Mouse (Mus musculus): Measurements from ENCODE around the gene Endov. TPM values are rescaled to one million over a fixed set of nuclear protein-coding genes. Genes with fewer than 3 reads are reported as not detected.

Endov gene
- 17.3 and 19.8 TPM in 2 replicates for polyA plus RNA-seq (2015; fragmentation: Nextera tagmentation; extraction: Ambion mirVana)

DNA sequence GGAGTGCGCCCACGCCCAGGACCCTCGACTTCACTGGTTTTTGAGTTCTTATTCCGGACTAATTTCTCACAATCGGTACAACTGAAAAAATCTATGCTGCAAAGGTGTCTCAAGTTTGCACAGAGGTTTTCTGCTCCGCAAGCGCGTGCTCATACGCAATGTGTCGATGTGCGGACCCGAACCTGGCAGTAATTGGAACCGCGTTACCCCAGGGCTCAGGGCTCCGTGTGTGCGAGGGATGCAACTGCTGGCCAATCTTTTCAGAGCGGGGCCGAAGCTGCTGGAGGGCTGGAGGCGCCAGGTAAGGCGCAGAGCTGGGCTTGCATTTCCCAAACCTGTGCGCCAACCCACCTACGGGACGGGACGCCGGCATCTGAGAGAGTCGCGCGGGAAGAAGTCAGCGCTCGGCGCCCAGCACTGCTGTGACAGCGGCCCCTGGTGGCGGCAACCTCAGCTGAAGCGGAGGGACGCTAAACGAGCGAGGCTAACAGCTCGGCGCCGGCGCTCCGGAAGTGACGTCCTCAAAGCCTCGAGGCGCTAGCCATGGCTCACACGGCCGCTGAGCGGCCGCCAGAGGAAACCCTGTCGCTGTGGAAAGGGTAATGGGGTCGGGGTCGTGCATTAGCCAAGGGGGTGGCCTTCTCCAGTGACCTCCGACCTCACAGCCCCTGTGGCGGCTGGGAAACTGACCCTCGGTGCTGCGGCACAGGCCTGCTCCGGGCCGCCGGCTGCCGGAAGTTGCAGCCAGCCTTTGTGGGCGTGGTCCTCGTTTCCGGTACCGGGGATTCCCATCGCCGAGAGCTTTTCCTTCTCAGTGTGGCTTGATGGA lies at the start of gene Endov:
Gene Endov (plus strand): TSS at position 487 of the 829 bp plus-strand sequence.
- WGBS, result under 1% methylated on average over 66 of the region's 66 CpGs
- Histone ChIP-seq H3K27me3 (ENCODE audit: control insufficient read depth, insufficient read depth, low read depth, low read length) (no peaks in the 10 kb centered on the region), H3K4me1 (ENCODE audit: control insufficient read depth, insufficient read depth, low read length) (peaks cover 15% of the 10 kb centered on the region), H3K36me3 (ENCODE audit: control insufficient read depth, insufficient read depth, low read length) (no peaks in the 10 kb centered on the region), H3K9ac (ENCODE audit: low read depth, low read length) (peak within 1 kb of the TSS; percentile 92), H3K9me3 (replicated peaks; ENCODE audit: control insufficient read depth, low read length, poor library complexity, severe bottlenecking) (no peaks in the 10 kb centered on the region), H3K27ac (ENCODE audit: low read length) (peak within 1 kb of the TSS; percentile 97), H3K4me3 (ENCODE audit: low read depth, low read length) (peak within 1 kb of the TSS; percentile 72), H3K4me2 (ENCODE audit: low read length) (peak within 1 kb of the TSS; percentile 82)
- peak; percentile 97 for ATAC-seq

GRCm38 (mm10) chr11:119442199-119442598 lies 48.9 kb upstream of the Endov start:
- no peak for ATAC-seq
- no peak overlapping the region for H3K27ac ChIP-seq (ENCODE audit: low read length)
- no peaks in the 10 kb centered on the region for H3K4me1 ChIP-seq (ENCODE audit: control insufficient read depth, insufficient read depth, low read length)
- no peaks in the 10 kb centered on the region for H3K27me3 ChIP-seq (ENCODE audit: control insufficient read depth, insufficient read depth, low read depth, low read length)
- no peak overlapping the region for H3K4me3 ChIP-seq (ENCODE audit: low read depth, low read length)
- H3K4me2 ChIP-seq (ENCODE audit: low read length), result no peak overlapping the region
- no peak overlapping the region for H3K9ac ChIP-seq (ENCODE audit: low read depth, low read length)
- no peaks in the 10 kb centered on the region for H3K36me3 ChIP-seq (ENCODE audit: control insufficient read depth, insufficient read depth, low read length)
- no peaks in the 10 kb centered on the region for H3K9me3 ChIP-seq (replicated peaks; ENCODE audit: control insufficient read depth, low read length, poor library complexity, severe bottlenecking)
- WGBS, result 90% methylated on average over 8 of the region's 8 CpGs

- Histone ChIP-seq H3K27ac (ENCODE audit: low read length) (no peak overlapping the region), H3K9me3 (replicated peaks; ENCODE audit: control insufficient read depth, low read length, poor library complexity, severe bottlenecking) (no peaks in the 10 kb centered on the region), H3K4me1 (ENCODE audit: control insufficient read depth, insufficient read depth, low read length) (no peaks in the 10 kb centered on the region), H3K4me2 (ENCODE audit: low read length) (no peak overlapping the region), H3K36me3 (ENCODE audit: control insufficient read depth, insufficient read depth, low read length) (no peaks in the 10 kb centered on the region), H3K27me3 (ENCODE audit: control insufficient read depth, insufficient read depth, low read depth, low read length) (no peaks in the 10 kb centered on the region), H3K9ac (ENCODE audit: low read depth, low read length) (no peak overlapping the region), H3K4me3 (ENCODE audit: low read depth, low read length) (no peak overlapping the region)
- 89% methylated on average over 9 of the region's 9 CpGs for WGBS
- ATAC-seq, result no peak
These were observed 47.7 kb upstream of the Endov start for GRCm38 (mm10) chr11:119443442-119443841.

DNA sequence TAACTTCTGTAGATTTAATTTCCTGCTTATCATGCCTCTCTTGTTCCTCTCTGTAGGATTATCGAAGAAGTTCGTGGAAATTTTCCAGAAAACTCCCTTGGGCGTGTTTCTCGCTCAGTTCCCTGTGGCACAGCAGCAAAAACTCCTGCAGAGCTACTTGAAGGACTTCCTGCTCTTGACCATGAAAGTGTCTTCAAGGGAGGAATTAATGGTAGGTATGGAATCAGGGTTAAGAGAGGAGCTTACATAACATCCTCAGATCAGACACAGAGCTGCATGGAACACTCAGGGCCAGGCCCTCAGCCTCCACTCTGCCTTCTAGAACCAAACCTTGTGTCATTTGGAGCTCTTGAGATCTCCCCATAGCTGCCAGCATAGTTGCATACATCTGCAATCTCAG lies 35.0 kb upstream of the Endov start:
- no peak for ATAC-seq
- Histone ChIP-seq H3K9ac (ENCODE audit: low read depth, low read length) (no peak overlapping the region), H3K4me1 (ENCODE audit: control insufficient read depth, insufficient read depth, low read length) (no peaks in the 10 kb centered on the region), H3K4me3 (ENCODE audit: low read depth, low read length) (no peak overlapping the region), H3K9me3 (replicated peaks; ENCODE audit: control insufficient read depth, low read length, poor library complexity, severe bottlenecking) (no peaks in the 10 kb centered on the region), H3K36me3 (ENCODE audit: control insufficient read depth, insufficient read depth, low read length) (no peaks in the 10 kb centered on the region), H3K27ac (ENCODE audit: low read length) (no peak overlapping the region), H3K4me2 (ENCODE audit: low read length) (no peak overlapping the region), H3K27me3 (ENCODE audit: control insufficient read depth, insufficient read depth, low read depth, low read length) (no peaks in the 10 kb centered on the region)
- 73% methylated on average over 4 of the region's 4 CpGs for WGBS

- Histone ChIP-seq H3K9ac (ENCODE audit: low read depth, low read length) (no peak overlapping the region), H3K4me1 (ENCODE audit: control insufficient read depth, insufficient read depth, low read length) (no peaks in the 10 kb centered on the region), H3K4me3 (ENCODE audit: low read depth, low read length) (no peak overlapping the region), H3K27me3 (ENCODE audit: control insufficient read depth, insufficient read depth, low read depth, low read length) (no peaks in the 10 kb centered on the region), H3K9me3 (replicated peaks; ENCODE audit: control insufficient read depth, low read length, poor library complexity, severe bottlenecking) (no peaks in the 10 kb centered on the region), H3K27ac (ENCODE audit: low read length) (no peak overlapping the region), H3K36me3 (ENCODE audit: control insufficient read depth, insufficient read depth, low read length) (no peaks in the 10 kb centered on the region), H3K4me2 (ENCODE audit: low read length) (no peak overlapping the region)
- ATAC-seq, result no peak
- WGBS, result 95% methylated on average over 4 of the region's 4 CpGs
These were observed 13.3 kb upstream of the Endov start for GRCm38 (mm10) chr11:119477876-119478275.

GRCm38 (mm10) chr11:119491690-119492087 lies 542 bp downstream of the Endov start:
- H3K27ac ChIP-seq (ENCODE audit: low read length), result peak overlapping the region; percentile 97
- H3K4me1 ChIP-seq (ENCODE audit: control insufficient read depth, insufficient read depth, low read length), result peaks cover 15% of the 10 kb centered on the region
- peak overlapping the region; percentile 92 for H3K9ac ChIP-seq (ENCODE audit: low read depth, low read length)
- peak; percentile 55; the same call in 1 of the 2 replicates for ATAC-seq
- no peaks in the 10 kb centered on the region for H3K27me3 ChIP-seq (ENCODE audit: control insufficient read depth, insufficient read depth, low read depth, low read length)
- no peaks in the 10 kb centered on the region for H3K36me3 ChIP-seq (ENCODE audit: control insufficient read depth, insufficient read depth, low read length)
- H3K9me3 ChIP-seq (replicated peaks; ENCODE audit: control insufficient read depth, low read length, poor library complexity, severe bottlenecking), result no peaks in the 10 kb centered on the region
- 3% methylated on average over 27 of the region's 27 CpGs for WGBS
- H3K4me2 ChIP-seq (ENCODE audit: low read length), result peak overlapping the region; percentile 82
- peak overlapping the region; percentile 72 for H3K4me3 ChIP-seq (ENCODE audit: low read depth, low read length)

DNA sequence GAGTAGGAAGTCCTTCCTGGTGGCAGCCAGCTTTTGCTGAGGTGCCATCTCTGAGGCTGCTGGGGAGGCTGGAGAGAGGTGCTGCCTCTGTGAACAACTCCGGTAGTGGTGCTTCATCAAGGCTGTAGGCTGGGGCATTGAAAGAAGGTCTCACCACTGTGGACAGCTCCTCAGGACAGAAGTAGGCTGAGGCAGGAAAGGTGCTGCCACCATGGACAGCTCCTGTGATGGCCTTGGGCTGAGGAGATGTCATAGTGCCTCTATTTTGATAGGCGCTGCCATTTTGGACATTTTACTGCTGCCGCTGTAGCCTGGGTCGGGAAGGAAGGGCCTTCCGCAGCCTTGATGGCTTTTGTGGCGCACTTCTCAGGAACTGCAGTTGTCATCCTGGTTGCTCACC lies 1.7 kb downstream of the Endov start:
- H3K4me3 ChIP-seq (ENCODE audit: low read depth, low read length), result no peak overlapping the region
- H3K27me3 ChIP-seq (ENCODE audit: control insufficient read depth, insufficient read depth, low read depth, low read length), result no peaks in the 10 kb centered on the region
- H3K9me3 ChIP-seq (replicated peaks; ENCODE audit: control insufficient read depth, low read length, poor library complexity, severe bottlenecking), result no peaks in the 10 kb centered on the region
- peak overlapping the region; percentile 82 for H3K4me2 ChIP-seq (ENCODE audit: low read length)
- no peak overlapping the region for H3K9ac ChIP-seq (ENCODE audit: low read depth, low read length)
- WGBS, result 97% methylated on average over 6 of the region's 6 CpGs
- no peak for ATAC-seq
- H3K36me3 ChIP-seq (ENCODE audit: control insufficient read depth, insufficient read depth, low read length), result no peaks in the 10 kb centered on the region
- no peak overlapping the region for H3K27ac ChIP-seq (ENCODE audit: low read length)
- peaks cover 15% of the 10 kb centered on the region for H3K4me1 ChIP-seq (ENCODE audit: control insufficient read depth, insufficient read depth, low read length)

DNA sequence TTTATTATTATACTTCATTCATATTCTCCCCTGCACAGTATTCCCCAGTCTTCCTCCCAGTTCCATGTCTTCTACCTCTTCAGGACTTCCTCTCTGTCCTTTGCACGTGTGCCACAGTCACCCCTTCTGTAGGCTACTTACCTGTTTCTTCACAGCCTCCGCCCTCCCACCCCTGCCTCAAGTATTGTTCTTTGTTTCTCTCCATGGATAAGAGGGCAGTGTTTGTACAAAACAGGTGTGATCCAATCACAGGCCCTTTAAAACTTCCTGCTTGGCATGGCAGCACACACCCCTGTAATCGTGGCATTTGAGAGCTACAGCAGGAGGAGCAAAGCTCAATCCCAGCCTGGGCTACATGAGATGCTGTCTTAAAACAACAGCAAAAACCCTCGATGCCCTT lies 2.4 kb downstream of the Endov start:
- H3K36me3 ChIP-seq (ENCODE audit: control insufficient read depth, insufficient read depth, low read length), result no peaks in the 10 kb centered on the region
- 86% methylated on average over 4 of the region's 4 CpGs for WGBS
- H3K9ac ChIP-seq (ENCODE audit: low read depth, low read length), result no peak overlapping the region
- H3K4me3 ChIP-seq (ENCODE audit: low read depth, low read length), result no peak overlapping the region
- no peak overlapping the region for H3K27ac ChIP-seq (ENCODE audit: low read length)
- H3K4me1 ChIP-seq (ENCODE audit: control insufficient read depth, insufficient read depth, low read length), result peaks cover 15% of the 10 kb centered on the region
- no peaks in the 10 kb centered on the region for H3K9me3 ChIP-seq (replicated peaks; ENCODE audit: control insufficient read depth, low read length, poor library complexity, severe bottlenecking)
- H3K27me3 ChIP-seq (ENCODE audit: control insufficient read depth, insufficient read depth, low read depth, low read length), result no peaks in the 10 kb centered on the region
- no peak for ATAC-seq
- H3K4me2 ChIP-seq (ENCODE audit: low read length), result no peak overlapping the region

DNA sequence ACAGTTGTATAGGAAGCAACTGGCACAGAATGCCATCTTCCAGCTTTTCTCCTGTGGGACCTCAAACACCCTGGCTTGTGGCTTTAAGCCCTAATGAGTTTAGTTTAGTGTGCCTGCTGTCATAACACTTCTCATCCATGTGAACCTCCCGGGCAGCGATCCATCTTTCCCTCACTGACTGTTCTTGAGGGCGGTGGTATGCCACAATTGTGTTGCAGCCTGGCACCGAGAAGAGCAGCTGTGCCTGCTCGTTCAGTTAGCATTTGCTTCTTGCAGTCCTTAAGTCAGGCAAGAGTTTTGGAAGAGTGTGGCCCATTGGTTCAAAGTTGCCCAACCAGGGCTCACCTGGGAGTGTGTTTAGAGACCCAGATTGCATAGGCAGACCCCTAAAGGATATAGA lies 5.0 kb downstream of the Endov start:
- Histone ChIP-seq H3K27me3 (ENCODE audit: control insufficient read depth, insufficient read depth, low read depth, low read length) (no peaks in the 10 kb centered on the region), H3K9ac (ENCODE audit: low read depth, low read length) (no peak overlapping the region), H3K9me3 (replicated peaks; ENCODE audit: control insufficient read depth, low read length, poor library complexity, severe bottlenecking) (no peaks in the 10 kb centered on the region), H3K4me2 (ENCODE audit: low read length) (no peak overlapping the region), H3K36me3 (ENCODE audit: control insufficient read depth, insufficient read depth, low read length) (no peaks in the 10 kb centered on the region; the same call in 1 of the 2 replicates), H3K27ac (ENCODE audit: low read length) (no peak overlapping the region), H3K4me1 (ENCODE audit: control insufficient read depth, insufficient read depth, low read length) (peaks cover 12% of the 10 kb centered on the region), H3K4me3 (ENCODE audit: low read depth, low read length) (no peak overlapping the region)
- ATAC-seq, result no peak
- 96% methylated on average over 5 of the region's 5 CpGs for WGBS

Data from midbrain, embryonic 16.5 days (tissue).